ENCODE assay signal across 6 mouse cellular contexts in genomic region chr6:35369578-35370282, GRCm38 (mm10). TPM values are rescaled to one million over a fixed set of nuclear protein-coding genes. Genes with fewer than 3 reads are reported as not detected.
"Had no signal": no experiment of that assay in that cellular context is flagged by ENCODE, and none has a peak within 500 bp of the region (broad histone marks: within the 10 kb centered on the region; RNA-seq: fewer than 3 reads in every experiment).

No protein-coding gene starts in this region.

RNA-seq across cellular contexts. Expression of gene Fam180a, which starts 43.8 kb away (rescaled TPM):
- total RNA-seq: monocyte, adult 5-6 weeks had no signal
- polyA plus RNA-seq: macrophage; midbrain, embryonic 11.5 days; neural tube, embryonic 12.5 days; neural tube, embryonic 14.5 days; thymus, postnatal 0 days had no signal
